Mouse (Mus musculus): ENCODE results near the gene Ints6l. TPM values are rescaled to one million over a fixed set of nuclear protein-coding genes. Genes with fewer than 3 reads are reported as not detected.

The Ints6l gene
- total RNA-seq (2014; fragmentation: Nextera tagmentation), result 39.9 and 96.1 TPM in 2 replicates
- total RNA-seq (2017), result 48.0 and 62.4 TPM in 2 replicates

DNA sequence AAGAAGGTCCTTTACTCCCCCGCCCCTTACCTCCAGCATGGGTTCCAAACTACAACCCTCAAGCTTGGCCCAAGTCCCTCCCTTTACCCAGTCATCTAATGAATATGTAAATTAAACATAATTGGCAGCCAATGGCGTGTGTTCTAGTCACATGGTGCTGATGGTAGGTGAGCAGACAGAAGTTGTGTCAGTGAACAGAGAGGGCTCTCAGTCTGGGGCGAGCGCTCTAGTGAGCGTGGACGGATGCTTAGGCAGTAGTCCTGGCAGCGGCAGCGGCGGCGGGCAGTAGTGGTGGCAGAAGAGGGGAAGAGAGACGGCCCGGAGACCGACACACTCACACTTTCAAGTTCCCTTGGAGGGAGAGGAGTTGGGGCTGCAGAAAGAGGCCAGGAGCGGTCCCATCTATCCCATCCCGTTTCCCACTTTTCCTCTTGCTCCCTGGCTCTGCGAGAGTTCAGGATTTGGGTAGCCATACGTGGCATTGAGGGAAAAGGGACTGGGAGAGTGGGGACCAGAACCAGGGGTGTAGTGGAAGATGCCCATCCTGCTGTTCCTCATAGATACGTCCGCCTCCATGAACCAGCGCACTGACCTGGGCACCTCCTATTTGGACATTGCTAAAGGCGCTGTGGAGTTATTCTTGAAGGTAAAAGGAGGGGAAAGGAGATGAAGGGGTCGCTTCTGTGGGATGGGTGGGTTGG lies at the start of gene Ints6l:
Gene Ints6l, plus strand, starts transcription at position 187 of the 701 bp plus-strand sequence.
- peak; percentile 66 for ATAC-seq (replicated peaks; ENCODE audit: poor library complexity, severe bottlenecking)

DNA sequence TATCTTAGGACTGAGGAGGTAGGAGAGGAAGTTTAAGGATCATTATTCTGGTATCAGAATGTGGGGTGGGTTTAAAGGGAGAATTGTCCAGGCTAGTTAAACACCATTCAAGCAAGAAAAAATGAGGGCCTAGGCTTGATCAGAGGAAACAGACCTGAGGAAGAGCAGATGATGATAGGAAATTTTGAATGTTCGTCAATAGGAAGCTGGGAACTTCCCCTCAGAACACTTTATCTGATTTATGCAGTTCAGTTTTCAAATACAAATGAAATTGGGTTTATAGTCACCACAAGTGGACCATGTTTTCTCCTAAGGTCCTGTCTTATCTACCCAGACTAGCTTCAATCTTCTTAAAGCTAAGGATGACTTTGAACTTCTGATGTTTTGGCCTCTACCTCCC lies 49.2 kb upstream of the Ints6l start:
- ATAC-seq (replicated peaks; ENCODE audit: poor library complexity, severe bottlenecking), result no peak

DNA sequence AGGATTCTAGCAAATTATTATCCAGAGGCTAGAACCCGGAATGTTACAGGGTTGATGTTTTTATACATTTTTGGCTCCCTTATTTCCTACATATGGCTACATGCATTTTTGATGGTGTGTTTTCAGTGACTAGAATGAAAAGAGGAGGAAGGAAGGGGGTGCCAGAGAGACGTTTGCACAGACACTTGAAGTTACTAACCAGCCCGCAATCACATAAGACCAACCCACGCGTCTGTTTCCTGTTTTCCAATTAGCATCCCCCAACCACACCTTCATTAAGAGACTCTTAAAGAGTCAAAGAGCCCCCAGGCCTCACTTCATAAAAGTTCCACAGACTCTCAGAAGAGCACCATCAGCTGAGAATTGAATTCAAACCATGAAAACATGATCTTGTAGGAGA lies 48.5 kb upstream of the Ints6l start:
- ATAC-seq (replicated peaks; ENCODE audit: poor library complexity, severe bottlenecking), result peak; percentile 37; the same call in 1 of the 2 replicates

DNA sequence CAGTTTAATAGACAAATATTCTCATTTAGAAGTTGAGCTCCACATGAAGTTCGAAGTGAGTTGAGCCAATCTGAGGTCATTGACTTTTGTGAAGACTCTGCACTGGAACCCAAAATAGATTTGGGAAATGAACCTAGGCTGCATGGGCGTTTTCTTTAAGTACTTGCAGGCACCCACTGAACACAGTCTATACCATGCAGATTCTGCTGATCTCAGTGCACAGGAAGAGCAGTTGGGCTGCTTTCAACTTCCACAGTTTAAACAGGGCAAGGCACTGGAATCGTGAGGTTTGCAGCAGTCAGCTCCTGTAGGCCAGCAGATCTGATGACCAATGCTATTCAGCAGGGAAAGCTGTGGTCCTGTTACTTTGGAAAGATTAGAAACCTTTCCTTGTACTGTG lies 38.4 kb upstream of the Ints6l start:
- peak; percentile 50 for ATAC-seq (replicated peaks; ENCODE audit: poor library complexity, severe bottlenecking)

DNA sequence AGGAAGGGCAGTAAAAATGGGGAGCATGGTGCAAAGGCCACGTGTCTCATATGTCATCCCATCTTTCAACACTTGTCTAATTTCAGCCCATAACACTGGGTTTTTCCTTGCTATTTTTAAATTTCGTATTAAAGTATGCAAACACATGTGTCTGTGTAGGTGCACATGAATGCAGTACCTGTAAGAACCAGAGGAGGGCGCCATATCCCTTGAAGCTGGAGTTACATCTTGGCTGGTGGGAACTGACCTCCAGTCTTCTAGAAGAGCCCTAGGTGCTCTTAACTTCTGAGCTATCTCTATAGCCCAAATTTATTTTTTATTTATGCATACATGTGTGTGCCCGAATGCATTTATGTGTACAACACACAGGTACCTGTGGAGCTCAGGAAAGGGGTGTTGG lies 37.1 kb upstream of the Ints6l start:
- peak; percentile 58 for ATAC-seq (replicated peaks; ENCODE audit: poor library complexity, severe bottlenecking)

DNA sequence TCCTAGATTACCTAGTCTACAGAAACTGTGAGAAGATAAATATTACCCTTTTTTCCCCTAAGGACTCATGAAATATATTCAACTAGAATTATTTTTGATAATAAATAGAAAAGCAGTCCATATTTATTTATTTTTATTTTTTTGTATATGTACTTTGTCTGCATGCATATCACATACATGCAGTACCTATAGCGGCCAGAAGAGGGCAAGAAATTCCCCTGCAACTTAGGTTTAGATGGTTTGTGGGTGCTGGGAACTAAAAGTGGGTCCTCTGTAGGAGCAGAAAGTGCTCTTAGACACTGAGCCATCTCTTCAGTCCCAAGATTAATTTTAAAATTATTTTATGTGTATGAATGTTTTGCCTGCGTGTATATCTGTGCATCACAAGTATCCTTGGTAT lies 24.1 kb upstream of the Ints6l start:
- ATAC-seq (replicated peaks; ENCODE audit: poor library complexity, severe bottlenecking), result no peak

DNA sequence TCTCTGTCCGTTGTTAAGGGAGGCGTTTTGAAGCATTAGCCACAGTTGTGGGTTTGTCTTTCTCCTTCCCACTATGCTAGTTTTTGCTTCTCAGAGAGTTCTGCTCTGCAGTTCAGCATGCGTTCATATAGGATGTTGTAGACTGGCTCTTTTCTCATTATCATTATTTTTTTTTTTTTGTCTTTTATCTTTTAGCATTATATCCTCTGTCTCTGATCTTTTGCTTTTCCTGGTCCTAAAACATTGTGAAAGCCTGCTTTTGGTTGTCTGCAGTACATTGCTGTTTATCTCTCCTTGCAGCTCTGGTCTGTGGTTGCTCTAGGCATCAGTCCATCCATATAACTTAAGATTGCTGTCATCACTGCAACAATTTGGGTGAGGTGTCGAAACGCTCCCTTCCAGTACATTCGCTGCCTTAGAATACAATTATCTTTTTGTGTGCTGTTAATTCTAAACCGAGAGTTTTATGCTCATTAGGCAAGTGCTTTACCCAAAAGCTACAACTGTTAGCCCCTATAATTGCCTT lies 18.8 kb upstream of the Ints6l start:
- ATAC-seq (replicated peaks; ENCODE audit: poor library complexity, severe bottlenecking), result peak; percentile 37; the same call in 1 of the 2 replicates

DNA sequence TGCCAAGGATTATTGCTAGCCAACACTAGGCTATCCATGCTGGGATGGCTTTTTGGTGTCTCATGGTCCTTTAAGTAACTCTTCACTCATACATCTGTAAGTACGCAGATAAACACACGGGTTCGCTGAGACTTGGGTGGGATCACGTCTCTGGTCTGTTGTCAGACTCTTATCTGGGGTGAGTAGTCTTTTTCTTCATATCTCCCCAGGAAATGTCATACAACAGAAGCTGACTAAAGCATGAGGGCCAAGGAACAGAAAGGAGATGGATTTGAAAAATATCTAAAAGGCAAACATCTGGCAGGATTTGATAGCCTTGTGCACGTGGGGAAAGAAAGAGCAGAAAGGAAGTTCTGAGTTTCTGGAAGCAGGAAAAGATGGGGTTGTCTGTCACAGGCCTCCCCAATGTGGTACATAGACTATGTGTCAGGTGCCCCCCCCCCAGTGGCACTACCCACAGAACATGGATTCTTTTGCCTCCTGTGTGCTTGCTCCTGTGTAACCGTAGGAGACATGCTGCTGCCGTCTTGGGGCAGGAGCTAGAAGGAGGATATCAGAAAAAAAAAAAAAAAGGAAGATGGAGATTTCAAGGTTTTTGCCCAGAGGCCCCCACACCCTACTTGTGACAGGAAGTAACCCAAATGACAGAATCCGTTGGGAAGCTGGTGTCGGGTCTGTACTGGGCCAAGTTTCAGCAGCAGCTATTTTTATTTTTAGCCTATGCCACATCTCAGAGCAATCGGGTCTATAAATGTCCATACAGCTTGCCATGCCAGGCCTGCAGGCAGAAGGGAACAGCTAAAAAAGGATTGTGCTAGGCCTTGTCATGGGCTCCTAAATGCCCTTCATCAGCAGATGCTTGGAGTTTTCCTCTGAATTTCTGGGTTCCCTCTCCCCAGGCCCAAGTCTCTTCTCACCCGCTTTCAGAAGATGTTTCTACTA lies 7.9 kb upstream of the Ints6l start:
- ATAC-seq (replicated peaks; ENCODE audit: poor library complexity, severe bottlenecking), result peak; percentile 72

DNA sequence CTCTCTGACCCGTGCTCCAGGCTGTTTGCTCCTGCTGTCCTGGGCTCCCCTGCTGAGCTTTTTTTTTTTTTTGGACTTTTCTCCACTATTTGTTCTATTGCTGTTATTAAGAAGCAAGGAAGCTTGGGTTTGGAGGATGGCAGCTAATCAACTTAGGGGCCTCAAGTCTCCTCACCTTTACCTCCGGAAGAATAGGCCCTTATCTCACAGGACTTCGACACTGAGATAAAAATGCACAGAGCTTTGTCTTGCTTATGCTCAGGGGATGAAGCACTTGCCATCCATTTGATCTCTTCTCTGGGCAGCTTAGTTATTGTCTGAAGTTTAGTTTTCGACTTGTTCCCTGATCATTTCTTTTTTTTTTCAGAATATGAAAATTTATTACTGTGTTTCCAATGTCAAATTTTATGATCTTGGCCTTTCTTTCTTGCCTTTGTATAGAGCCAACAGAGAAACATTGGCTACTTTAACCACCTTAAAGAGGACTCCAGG lies 7.1 kb upstream of the Ints6l start, which contains the start of gene Gm2174:
Gene Gm2174, plus strand, starts transcription at position 442 of the 492 bp plus-strand sequence.
- ATAC-seq (replicated peaks; ENCODE audit: poor library complexity, severe bottlenecking), result no peak

DNA sequence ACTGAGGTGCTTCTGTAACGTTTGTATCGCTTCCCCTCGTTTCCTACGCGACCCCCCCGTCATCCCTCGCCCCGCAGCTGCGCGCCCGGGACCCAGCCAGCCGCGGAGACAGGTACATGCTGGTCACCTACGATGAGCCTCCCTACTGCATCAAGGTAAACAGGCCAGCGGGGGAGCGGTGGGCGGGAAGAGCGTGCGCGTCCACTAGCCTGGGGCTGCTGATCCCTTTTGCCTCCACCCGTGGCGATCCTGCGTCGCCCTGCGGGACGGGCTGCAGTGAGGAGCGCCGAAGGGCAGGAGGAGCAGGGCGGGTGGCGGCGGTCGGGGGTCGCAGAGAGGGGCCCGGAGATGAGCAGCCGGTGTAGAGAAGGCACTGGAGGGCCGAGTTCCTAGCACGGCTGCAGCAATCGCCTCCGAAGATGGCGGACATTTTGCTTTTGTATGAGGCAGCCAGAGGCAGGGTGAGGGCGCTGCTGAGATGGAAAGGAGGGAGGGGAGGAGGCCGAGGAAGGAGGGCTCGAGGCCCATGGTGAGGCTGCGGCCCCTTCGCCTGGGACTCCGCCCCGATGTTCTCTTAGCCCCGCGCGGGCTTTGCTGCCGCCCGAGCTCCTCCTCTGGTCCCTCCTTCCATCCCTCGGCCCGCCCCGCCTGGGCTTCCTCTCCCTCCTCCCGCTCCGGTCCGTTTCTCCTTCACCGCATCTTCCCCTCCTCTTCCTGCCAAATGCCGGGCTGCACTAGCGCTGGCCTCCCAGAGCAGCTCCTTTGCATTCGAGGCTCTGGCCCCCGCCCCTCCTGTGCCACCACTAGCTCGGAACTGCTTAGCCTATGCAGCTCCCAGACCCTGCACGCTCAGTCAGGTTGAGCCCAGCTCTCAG lies 952 bp downstream of the Ints6l start:
- ATAC-seq (replicated peaks; ENCODE audit: poor library complexity, severe bottlenecking), result peak; percentile 81

DNA sequence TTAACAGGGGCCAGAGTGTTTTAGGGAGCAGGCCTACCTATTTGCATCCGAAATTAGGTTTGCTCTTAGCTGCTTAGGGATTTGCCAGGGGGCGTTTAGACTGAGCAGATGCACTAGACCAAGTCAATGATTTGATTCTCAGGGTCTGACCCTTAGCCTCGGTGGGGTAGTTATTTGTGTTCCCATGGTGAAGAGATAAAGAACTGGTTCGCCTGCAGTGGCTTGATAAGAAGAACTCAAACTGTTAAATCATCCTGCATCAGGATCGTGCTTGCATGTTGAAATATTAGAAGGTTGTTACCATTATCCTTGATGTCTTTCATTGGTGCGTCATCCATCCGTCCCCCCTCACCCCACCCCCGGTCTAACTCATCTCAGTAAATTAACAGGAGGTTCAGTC lies 1.7 kb downstream of the Ints6l start:
- peak; percentile 38 for ATAC-seq (replicated peaks; ENCODE audit: poor library complexity, severe bottlenecking)

DNA sequence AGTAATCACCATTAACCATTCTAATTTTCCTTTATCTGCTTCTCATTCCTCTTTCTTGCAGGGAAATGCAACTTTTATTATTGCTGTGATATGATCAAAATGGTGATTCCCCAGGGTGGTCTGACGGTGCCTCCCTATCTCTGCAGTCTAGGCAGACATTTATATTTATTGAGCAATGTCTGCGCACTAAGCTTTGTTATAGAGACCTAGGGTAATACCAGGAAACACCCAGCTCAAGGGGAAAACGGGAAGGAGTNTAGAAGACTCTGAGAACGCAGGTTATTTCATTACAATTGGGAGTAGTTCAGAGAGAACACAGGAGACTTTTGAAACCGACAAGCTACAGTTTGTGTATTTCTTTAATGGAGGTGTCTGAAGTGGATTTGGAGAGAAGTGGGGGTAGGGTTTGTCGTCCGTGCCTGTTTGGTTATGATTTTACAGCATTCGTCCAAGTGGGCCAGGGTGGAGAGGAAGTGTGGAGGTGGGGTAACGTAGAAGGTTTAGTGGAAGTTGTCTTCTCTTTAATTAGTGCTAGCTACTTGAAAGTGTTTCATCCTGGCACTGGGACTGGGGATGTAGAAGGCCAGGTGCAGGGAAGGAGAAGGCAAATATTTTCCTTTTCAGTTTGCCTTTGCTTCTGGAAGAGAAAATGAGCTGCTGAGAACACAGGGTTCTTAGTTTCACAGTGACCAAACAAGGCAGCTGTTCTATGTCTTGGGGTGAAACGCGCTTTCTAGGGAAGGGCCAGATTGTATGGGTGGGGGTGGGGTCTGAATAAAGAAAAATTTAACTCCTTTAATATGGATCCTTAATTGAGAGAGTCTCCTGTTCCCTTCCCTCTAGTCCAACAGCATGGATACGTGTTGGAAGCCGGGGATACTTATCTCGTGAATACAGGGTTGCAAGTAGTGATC lies 7.6 kb downstream of the Ints6l start:
- ATAC-seq (replicated peaks; ENCODE audit: poor library complexity, severe bottlenecking), result peak; percentile 85

DNA sequence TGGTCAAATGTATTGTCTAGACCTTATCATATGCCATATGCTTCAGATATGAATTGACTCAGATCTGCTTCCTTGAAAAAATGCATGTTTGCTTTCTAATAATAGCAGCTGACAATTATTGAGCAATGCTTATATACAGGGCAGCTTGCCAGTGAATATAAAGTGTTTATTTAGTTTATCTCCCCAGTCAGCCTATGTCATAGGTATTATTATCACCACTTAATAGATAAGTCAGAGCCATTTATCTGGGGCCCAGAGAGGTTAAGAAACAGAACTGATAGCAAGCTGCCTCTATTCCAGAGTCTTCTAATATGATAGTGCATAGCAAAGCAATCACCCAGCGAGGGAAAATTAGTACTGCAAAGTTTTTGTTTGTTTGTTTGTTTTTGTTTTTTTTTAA lies 10.2 kb downstream of the Ints6l start:
- no peak for ATAC-seq (replicated peaks; ENCODE audit: poor library complexity, severe bottlenecking)

DNA sequence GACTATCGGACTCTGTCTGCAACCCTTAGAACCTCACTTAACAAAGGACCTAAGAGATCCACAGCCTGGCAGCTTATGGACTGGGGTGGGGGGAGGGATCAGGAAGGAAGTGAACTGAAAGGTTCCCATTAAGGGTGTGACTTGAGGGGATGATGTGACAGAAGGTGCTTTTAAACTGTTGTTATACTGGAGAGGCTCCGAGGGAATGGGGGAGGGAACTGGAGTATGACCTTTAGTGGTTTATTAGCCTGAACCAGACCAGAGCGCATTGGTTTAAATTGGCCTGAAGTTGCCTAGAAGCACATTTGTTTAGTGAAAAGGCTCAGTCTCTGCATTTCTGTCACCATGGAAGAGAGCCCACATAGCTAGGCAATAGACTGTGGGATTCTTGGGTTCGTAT lies 13.0 kb downstream of the Ints6l start:
- 0 out of 2 replicates have a peak, but pooled peaks have one; percentile 17 for ATAC-seq (replicated peaks; ENCODE audit: poor library complexity, severe bottlenecking)

DNA sequence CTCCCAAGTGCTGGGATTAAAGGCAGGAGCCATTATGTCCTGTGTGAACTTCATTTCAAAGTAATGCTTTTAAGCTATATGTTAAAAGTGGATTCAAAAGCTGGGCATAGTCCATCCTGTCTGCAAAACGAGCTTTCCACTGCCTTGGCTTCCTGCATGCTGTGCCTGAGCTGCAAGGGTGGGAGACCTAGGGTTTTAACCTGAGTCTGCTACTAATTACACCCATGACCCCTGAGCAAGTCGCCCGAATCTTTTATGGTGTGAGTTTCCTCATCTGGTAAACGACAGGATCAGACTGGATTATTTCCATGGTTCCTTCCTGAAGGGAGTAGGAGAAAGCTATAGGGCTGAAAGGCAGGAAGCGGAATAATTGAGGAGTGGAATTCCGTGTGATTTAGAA lies 13.8 kb downstream of the Ints6l start:
- no peak for ATAC-seq (replicated peaks; ENCODE audit: poor library complexity, severe bottlenecking)

DNA sequence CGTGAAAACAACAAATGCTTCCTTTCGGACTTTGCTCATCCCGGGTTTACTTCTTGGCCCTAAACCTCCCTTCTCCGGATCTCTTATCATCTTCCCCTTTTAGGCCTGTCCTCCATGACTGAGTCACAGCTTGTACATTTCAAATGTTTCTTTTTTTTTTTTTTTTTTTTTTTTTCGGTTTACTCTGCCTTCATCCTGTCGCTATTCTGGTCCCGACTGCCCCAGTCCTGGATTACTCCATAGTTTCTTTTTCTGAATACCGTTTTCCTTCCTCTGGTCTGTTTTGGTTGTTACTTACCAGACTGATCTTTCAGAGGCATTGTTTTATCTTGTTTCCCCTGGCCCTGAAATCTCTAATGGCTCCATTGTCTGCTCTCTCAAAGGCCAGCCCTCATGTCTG lies 19.4 kb downstream of the Ints6l start:
- peak; percentile 70 for ATAC-seq (replicated peaks; ENCODE audit: poor library complexity, severe bottlenecking)

DNA sequence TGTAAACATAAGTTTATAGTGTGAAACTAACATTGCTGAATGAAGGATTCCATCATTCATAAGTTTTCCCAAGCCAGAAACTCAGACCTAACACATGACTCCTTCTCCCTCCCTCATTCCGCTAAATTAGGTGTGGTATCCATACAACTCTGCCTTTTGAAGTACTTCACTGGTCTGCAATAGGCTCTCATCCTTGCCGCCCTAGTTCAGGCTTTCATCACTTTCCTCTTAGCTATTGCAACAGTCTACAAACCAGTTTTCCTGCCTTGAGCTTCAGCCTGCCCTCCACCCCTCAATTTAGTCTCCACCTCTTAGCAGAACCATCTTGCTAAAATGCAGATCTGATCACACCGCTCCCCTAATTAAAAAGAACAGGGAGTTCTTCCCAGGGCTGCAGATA lies 22.9 kb downstream of the Ints6l start:
- peak; percentile 72 for ATAC-seq (replicated peaks; ENCODE audit: poor library complexity, severe bottlenecking)

DNA sequence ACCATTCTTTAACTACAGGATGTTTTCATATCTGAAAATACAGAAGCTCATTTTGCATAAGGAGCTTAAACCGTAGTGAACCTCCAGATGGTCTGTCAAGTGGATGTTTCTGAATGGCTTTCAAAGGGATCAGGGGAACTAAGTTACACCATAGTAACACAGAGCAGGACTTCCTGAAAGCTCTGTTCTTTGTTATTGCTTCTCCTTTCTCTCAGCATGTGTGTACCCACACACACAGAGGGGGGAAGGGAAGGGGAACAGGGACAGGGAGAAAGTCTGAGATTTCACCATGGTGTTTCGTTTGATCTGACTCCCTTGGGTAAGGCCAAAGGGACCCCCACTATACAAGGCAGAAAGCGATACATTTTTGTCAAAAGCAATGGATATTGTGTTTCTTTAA lies 27.2 kb downstream of the Ints6l start:
- peak; percentile 100 for ATAC-seq (replicated peaks; ENCODE audit: poor library complexity, severe bottlenecking)

DNA sequence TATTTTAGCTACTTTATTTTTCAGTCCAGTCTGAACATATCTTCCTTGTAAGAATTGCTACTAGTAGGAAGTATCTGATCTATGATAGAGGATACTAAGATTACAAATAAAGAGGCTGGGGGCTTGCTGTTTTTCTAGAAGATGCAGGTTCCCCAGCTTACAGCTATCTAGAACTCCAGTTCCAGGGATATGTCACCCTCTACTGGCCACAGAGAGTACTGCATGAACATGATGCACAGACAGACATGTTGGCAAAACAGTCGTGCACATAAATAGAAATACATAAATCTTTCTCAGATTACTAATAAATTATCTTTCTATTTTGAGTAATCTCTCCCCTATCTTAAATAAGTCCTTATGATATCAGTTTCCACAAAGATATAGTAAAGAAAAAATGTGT lies 35.1 kb downstream of the Ints6l start:
- ATAC-seq (replicated peaks; ENCODE audit: poor library complexity, severe bottlenecking), result peak; percentile 78
